ENCODE assay signal across 9 mouse cellular contexts in the genomic region with DNA sequence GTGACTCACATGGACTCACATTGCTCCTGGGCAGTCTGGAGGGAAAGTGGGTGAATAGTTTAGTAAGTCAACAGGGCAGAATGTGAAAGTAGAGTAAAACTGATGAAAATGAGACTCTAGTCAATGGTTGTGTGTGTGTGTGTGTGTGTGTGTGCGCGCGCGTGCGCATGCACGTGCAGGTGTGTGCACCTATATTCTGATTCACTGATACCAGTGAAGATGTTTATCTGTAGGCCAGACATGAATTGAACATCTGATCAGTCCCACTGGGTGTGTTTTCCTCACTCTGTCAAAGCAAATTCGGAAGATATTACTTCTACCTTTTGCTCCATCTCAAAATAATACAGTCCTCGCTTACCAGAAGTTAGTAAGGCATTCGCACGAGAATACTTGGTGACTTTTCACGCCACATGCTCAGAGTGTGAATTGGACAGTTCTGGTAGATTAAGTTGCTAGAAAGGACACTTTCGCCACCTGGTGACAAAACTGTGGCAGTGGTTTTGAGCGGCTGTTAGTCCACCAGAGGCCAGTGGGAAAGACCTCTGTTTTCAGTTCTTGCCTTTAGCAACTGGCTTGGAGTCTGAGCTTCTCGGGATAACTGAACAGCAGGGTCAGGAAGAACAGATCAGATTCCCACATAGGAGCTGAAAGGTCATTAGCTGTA. TPM values are rescaled to one million over a fixed set of nuclear protein-coding genes. Genes with fewer than 3 reads are reported as not detected.
DNase-seq lines count a peak whose midpoint lies in the region; ATAC-seq and TF ChIP-seq lines count a peak whose summit lies in the region.
"Had no signal": no experiment of that assay in that cellular context is flagged by ENCODE, and none has a peak within 500 bp of the region (broad histone marks: within the 10 kb centered on the region; RNA-seq: fewer than 3 reads in every experiment).

No protein-coding gene starts in this region.

- H3K27me3 ChIP-seq in hindbrain, embryonic 16.5 days (replicated peaks; ENCODE audit: control insufficient read depth, insufficient read depth, low read length): no peaks in the 10 kb centered on the region
- no peaks in the 10 kb centered on the region for H3K27me3 ChIP-seq in midbrain, postnatal 0 days (ENCODE audit: insufficient read depth, low read length)

- H3K4me1 ChIP-seq in hindbrain, embryonic 16.5 days (ENCODE audit: control insufficient read depth, insufficient read depth, low read depth, low read length): no peaks in the 10 kb centered on the region
- no peaks in the 10 kb centered on the region for H3K4me1 ChIP-seq in midbrain, postnatal 0 days (ENCODE audit: insufficient read depth, low read length)

- H3K4me2 ChIP-seq in hindbrain, embryonic 16.5 days (ENCODE audit: low read length): no peak overlapping the region
- no peak overlapping the region for H3K4me2 ChIP-seq in midbrain, postnatal 0 days (ENCODE audit: low read depth, low read length, poor library complexity, severe bottlenecking)

- H3K9me3 ChIP-seq in hindbrain, embryonic 16.5 days (ENCODE audit: control insufficient read depth, low read length): no peaks in the 10 kb centered on the region
- no peaks in the 10 kb centered on the region for H3K9me3 ChIP-seq in midbrain, postnatal 0 days (ENCODE audit: low read length)

- 54% methylated on average over 14 of the region's 14 CpGs for WGBS in hindbrain, embryonic 16.5 days
- 53% methylated on average over 14 of the region's 14 CpGs for WGBS in midbrain, postnatal 0 days

- DNase-seq in adrenal gland, adult (ENCODE audit: inconsistent age in 2 of 2, low spot score in 1 of 2): peak; percentile 13 to 73
- DNase-seq in adrenal gland, postnatal 4 days (ENCODE audit: low spot score in 2 of 2): no peak
- DNase-seq in thymus, postnatal 4 days: peak; percentile 13
- no peak for DNase-seq in thymus, adult 18-20 months
- DNase-seq in left cerebral cortex, postnatal 10 days (ENCODE audit: extremely low spot score in 1 of 2, low spot score in 2 of 2): peak; percentile 40 to 55
- DNase-seq in midbrain, postnatal 0 days (ENCODE audit: low spot score): peak; percentile 84
- no peak for DNase-seq in thymus, postnatal 0 days (ENCODE audit: low spot score)

- H3K9ac ChIP-seq in hindbrain, embryonic 16.5 days (ENCODE audit: low read depth, low read length): no peak overlapping the region
- H3K9ac ChIP-seq in midbrain, postnatal 0 days (replicated peaks; ENCODE audit: low read length, poor library complexity, severe bottlenecking): no peak overlapping the region

- intact Hi-C loops in left cerebral cortex, postnatal 10 days (cut with DNase I): loop anchor here (1.0 to 5.0 kb wide), 2 partner anchors 1649 to 1814 kb away; no protein-coding TSS in a partner anchor

- ATAC-seq in hindbrain, embryonic 16.5 days: peak; percentile 89
- peak; percentile 72 for ATAC-seq in midbrain, postnatal 0 days (ENCODE audit: low FRiP score)

- H3K4me3 ChIP-seq in hindbrain, embryonic 16.5 days (ENCODE audit: low read length): no peak overlapping the region
- H3K4me3 ChIP-seq in midbrain, postnatal 0 days (ENCODE audit: low read depth, low read length): no peak overlapping the region

- TF ChIP-seq CTCF in midbrain, postnatal 0 days (IDR thresholded peaks at IDR 0.05): peak; percentile 91

- H3K27ac ChIP-seq in hindbrain, embryonic 16.5 days (ENCODE audit: low read depth, low read length): no peak overlapping the region
- H3K27ac ChIP-seq in midbrain, postnatal 0 days (ENCODE audit: low read depth, low read length): no peak overlapping the region

- no peaks in the 10 kb centered on the region for H3K36me3 ChIP-seq in hindbrain, embryonic 16.5 days (ENCODE audit: control insufficient read depth, insufficient read depth, low read length)
- H3K36me3 ChIP-seq in midbrain, postnatal 0 days (ENCODE audit: insufficient read depth, low read length): no peaks in the 10 kb centered on the region

RNA-seq across cellular contexts. Expression of gene Vwc2, which starts 17.5 kb away (rescaled TPM):
- total RNA-seq in adrenal gland, postnatal 4 days (2021): under 1 TPM; 0.45 to 0.56 TPM
- 9.3 and 12.1 TPM in 2 replicates for polyA plus RNA-seq in hindbrain, embryonic 16.5 days (2015; fragmentation: Nextera tagmentation; extraction: Ambion mirVana)
- total RNA-seq in left cerebral cortex, postnatal 10 days (2021): 10 to 100 TPM; 11.3 to 12.7 TPM
- 24.5 and 24.9 TPM in 2 replicates for total RNA-seq in midbrain, postnatal 0 days (2014; rRNA removed)
- 10.6 and 10.7 TPM in 2 replicates for polyA plus RNA-seq in midbrain, postnatal 0 days (2015; fragmentation: Nextera tagmentation; extraction: Ambion mirVana)
- polyA plus RNA-seq in thymus, postnatal 0 days (2015; fragmentation: Nextera tagmentation; extraction: Ambion mirVana): 0.06 and 0.12 TPM in 2 replicates
- total RNA-seq: neutrophil, adult 5-6 weeks had no signal

Comparison
In these comparisons a context has a peak if more than half of its experiments do, and no peak if none do; other contexts are left out.
1. DNase-seq: peak in adrenal gland, adult (2 of 2), thymus, postnatal 4 days (single experiment), left cerebral cortex, postnatal 10 days (2 of 2) and midbrain, postnatal 0 days (single experiment); none in adrenal gland, postnatal 4 days (0 of 2), thymus, adult 18-20 months (0 of 2) and thymus, postnatal 0 days (single experiment).
2. RNA of gene Vwc2, which starts 17.5 kb away (total RNA-seq): 24.5 to 24.9 TPM in midbrain, postnatal 0 days and 11.3 to 12.7 TPM in left cerebral cortex, postnatal 10 days; 0.45 to 0.56 TPM in adrenal gland, postnatal 4 days; every median in the first group is over 4 times any median in the second.